Mouse (Mus musculus) myocyte (in vitro differentiated cells): ENCODE data around the gene Rap2a.

Source experiments
- CEBPB ChIP-seq: IDR thresholded peaks from 2 replicates; pipeline ENCODE4 v1.6.1; 2011; ENCODE audit warnings: mild to moderate bottlenecking, moderate library complexity; ENCODE audit not compliant: poor library complexity, insufficient read depth, severe bottlenecking
- E2F4 ChIP-seq: IDR thresholded peaks from one replicate; pipeline ENCODE4 v1.6.1; 2011; ENCODE audit warnings: mild to moderate bottlenecking, control low read depth, moderate library complexity; ENCODE audit not compliant: insufficient read depth
- MAX ChIP-seq: IDR thresholded peaks from one replicate; pipeline ENCODE4 v1.6.1; 2011; ENCODE audit warnings: low read depth, mild to moderate bottlenecking, control low read depth
- MYOD1 ChIP-seq, 3 experiments: IDR thresholded peaks; one replicate each; pipeline ENCODE4 v1.6.1; 2011; ENCODE audit warnings: control low read depth in 2 of 3, low read depth in 2 of 3, mild to moderate bottlenecking in 2 of 3, moderate library complexity in 1 of 3; ENCODE audit not compliant: insufficient read length in 2 of 3, control insufficient read depth in 1 of 3
- MYOG ChIP-seq, 3 experiments: IDR thresholded peaks; one replicate each; pipeline ENCODE4 v1.6.1; 2011; ENCODE audit warnings: control low read depth in 2 of 3, low read depth in 2 of 3, mild to moderate bottlenecking in 2 of 3; ENCODE audit not compliant: insufficient read length in 2 of 3, control insufficient read depth in 1 of 3, insufficient read depth in 1 of 3
- POLR2A ChIP-seq: IDR thresholded peaks from one replicate; pipeline ENCODE4 v1.6.1; 2011; ENCODE audit warnings: low read depth, mild to moderate bottlenecking, control low read depth, moderate library complexity; ENCODE audit not compliant: insufficient read length
- POLR2AphosphoS2 ChIP-seq: IDR thresholded peaks from one replicate; pipeline ENCODE4 v1.6.1; 2011; ENCODE audit warnings: low read depth, control low read depth; ENCODE audit not compliant: insufficient read length
- REST ChIP-seq: IDR thresholded peaks from one replicate; pipeline ENCODE4 v1.6.1; 2011; ENCODE audit warnings: mild to moderate bottlenecking, control low read depth, moderate library complexity; ENCODE audit not compliant: insufficient read depth, insufficient read length
- SRF ChIP-seq: IDR thresholded peaks from one replicate; pipeline ENCODE4 v1.6.1; 2011; ENCODE audit warnings: low read depth; ENCODE audit not compliant: control insufficient read depth, insufficient read length
- TCF12 ChIP-seq: IDR thresholded peaks from one replicate; pipeline ENCODE4 v1.6.1; 2011; ENCODE audit warnings: mild to moderate bottlenecking, control low read depth; ENCODE audit not compliant: poor library complexity, insufficient read depth, severe bottlenecking
- TCF3 ChIP-seq: IDR thresholded peaks from one replicate; pipeline ENCODE4 v1.6.1; 2011; ENCODE audit warnings: low read depth, control low read depth; ENCODE audit not compliant: insufficient read length
- USF1 ChIP-seq: IDR thresholded peaks from one replicate; pipeline ENCODE4 v1.6.1; 2011; ENCODE audit warnings: low read depth, mild to moderate bottlenecking, control low read depth, moderate library complexity

GRCm38 (mm10) chr14:120478641-120479341, 547 bp downstream of the Rap2a start:
- TF ChIP-seq POLR2AphosphoS2 (no peak), MAX (no peak), POLR2A (no peak), CEBPB (no peak), TCF12 (no peak), E2F4 (no peak), TCF3 (no peak), MYOD1 (IDR thresholded peaks at IDR 0.05; ENCODE audit: control insufficient read depth in 1 of 3, insufficient read length in 2 of 3, low read depth in 2 of 3) (no peak), USF1 (no peak), SRF (no peak), REST (no peak), MYOG (IDR thresholded peaks at IDR 0.05; ENCODE audit: control insufficient read depth in 1 of 3, insufficient read depth in 1 of 3, insufficient read length in 2 of 3, low read depth in 2 of 3) (no peak)
